Mouse (Mus musculus): ENCODE measurements at regions not wholly inside any gene's neighbourhood (a gene's known extent, or its start where the extent isn't known, plus 50 kb on each side); places are given as distances from the start of the nearest gene placed in this dataset.

- Histone ChIP-seq H3K36me3 (ENCODE audit: control insufficient read depth, insufficient read depth) (no peaks in the 10 kb centered on the region), H3K4me2 (ENCODE audit: low read depth) (no peak overlapping the region), H3ac (ENCODE audit: control insufficient read depth, insufficient read length) (no peak overlapping the region), H3K79me2 (ENCODE audit: control insufficient read depth, insufficient read depth) (no peaks in the 10 kb centered on the region), H3K4me3 (no peak overlapping the region), H3K27me3 (ENCODE audit: control insufficient read depth, insufficient read depth, insufficient read length) (no peaks in the 10 kb centered on the region)
- TF ChIP-seq USF1 (IDR thresholded peaks at IDR 0.05; ENCODE audit: low read depth): no peak
- TF ChIP-seq CEBPB (IDR thresholded peaks at IDR 0.05; ENCODE audit: insufficient read depth, poor library complexity, severe bottlenecking): no peak
- no peak for TF ChIP-seq TCF12 (IDR thresholded peaks at IDR 0.05; ENCODE audit: insufficient read depth, poor library complexity, severe bottlenecking)
- no peak for TF ChIP-seq MAX (IDR thresholded peaks at IDR 0.05; ENCODE audit: low read depth)
- no peak for TF ChIP-seq TCF3 (IDR thresholded peaks at IDR 0.05; ENCODE audit: insufficient read length, low read depth)
- TF ChIP-seq MYOD1 (IDR thresholded peaks at IDR 0.05; ENCODE audit: control insufficient read depth in 1 of 3, insufficient read length in 2 of 3, low read depth in 2 of 3): no peak
- no peak for TF ChIP-seq SRF (IDR thresholded peaks at IDR 0.05; ENCODE audit: control insufficient read depth, insufficient read length, low read depth)
- TF ChIP-seq POLR2AphosphoS2 (IDR thresholded peaks at IDR 0.05; ENCODE audit: insufficient read length, low read depth): no peak
Observed at GRCm38 (mm10) chr8:92028308-92028707, 226.4 kb upstream of the Irx3 start.

GRCm38 (mm10) chr8:92024133-92024532, 222.3 kb upstream of the Irx3 start:
- peak overlapping the region; percentile 70 for H3K4me2 ChIP-seq (ENCODE audit: low read depth)
- H3K27me3 ChIP-seq (ENCODE audit: control insufficient read depth, insufficient read depth, insufficient read length): no peaks in the 10 kb centered on the region
- H3K79me2 ChIP-seq (ENCODE audit: control insufficient read depth, insufficient read depth): no peaks in the 10 kb centered on the region
- TF ChIP-seq TCF3 (IDR thresholded peaks at IDR 0.05; ENCODE audit: insufficient read length, low read depth) (no peak), REST (IDR thresholded peaks at IDR 0.05; ENCODE audit: insufficient read depth, insufficient read length) (no peak), SRF (IDR thresholded peaks at IDR 0.05; ENCODE audit: control insufficient read depth, insufficient read length, low read depth) (no peak)
- H3K36me3 ChIP-seq (ENCODE audit: control insufficient read depth, insufficient read depth): no peaks in the 10 kb centered on the region
- no peak overlapping the region for H3ac ChIP-seq (ENCODE audit: control insufficient read depth, insufficient read length)
- no peak overlapping the region for H3K4me3 ChIP-seq

DNA sequence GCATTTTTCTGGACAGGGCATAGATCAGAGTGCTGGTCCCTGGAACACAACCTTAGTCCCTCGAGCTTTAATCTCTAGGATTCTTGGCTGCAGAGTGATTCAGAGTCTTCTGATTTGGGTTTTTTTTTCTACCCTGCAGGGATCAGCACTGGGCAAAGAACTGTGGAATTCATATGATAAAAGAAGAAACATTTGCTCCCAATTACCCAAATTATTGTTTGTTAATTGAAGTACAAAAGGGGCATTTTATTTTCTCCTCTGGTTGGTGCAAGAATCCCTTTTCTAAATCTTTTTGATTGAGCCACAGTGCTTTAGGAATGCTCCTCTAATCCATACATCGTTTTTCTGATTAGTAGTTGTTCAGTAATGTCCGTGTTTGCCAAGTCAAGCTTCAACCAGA, 219.7 kb upstream of the Irx3 start:
- no peaks in the 10 kb centered on the region for H3K79me2 ChIP-seq (ENCODE audit: control insufficient read depth, insufficient read depth)
- no peak overlapping the region for H3K4me2 ChIP-seq (ENCODE audit: low read depth)
- no peaks in the 10 kb centered on the region for H3K36me3 ChIP-seq (ENCODE audit: control insufficient read depth, insufficient read depth)
- no peaks in the 10 kb centered on the region for H3K27me3 ChIP-seq (ENCODE audit: control insufficient read depth, insufficient read depth, insufficient read length)
- H3K4me3 ChIP-seq: no peak overlapping the region
- no peak overlapping the region for H3ac ChIP-seq (ENCODE audit: control insufficient read depth, insufficient read length)
- TF ChIP-seq MYOD1 (IDR thresholded peaks at IDR 0.05; ENCODE audit: control insufficient read depth in 1 of 3, insufficient read length in 2 of 3, low read depth in 2 of 3) (no peak), POLR2A (IDR thresholded peaks at IDR 0.05; ENCODE audit: insufficient read length, low read depth) (no peak), TCF12 (IDR thresholded peaks at IDR 0.05; ENCODE audit: insufficient read depth, poor library complexity, severe bottlenecking) (no peak), USF1 (IDR thresholded peaks at IDR 0.05; ENCODE audit: low read depth) (no peak)

DNA sequence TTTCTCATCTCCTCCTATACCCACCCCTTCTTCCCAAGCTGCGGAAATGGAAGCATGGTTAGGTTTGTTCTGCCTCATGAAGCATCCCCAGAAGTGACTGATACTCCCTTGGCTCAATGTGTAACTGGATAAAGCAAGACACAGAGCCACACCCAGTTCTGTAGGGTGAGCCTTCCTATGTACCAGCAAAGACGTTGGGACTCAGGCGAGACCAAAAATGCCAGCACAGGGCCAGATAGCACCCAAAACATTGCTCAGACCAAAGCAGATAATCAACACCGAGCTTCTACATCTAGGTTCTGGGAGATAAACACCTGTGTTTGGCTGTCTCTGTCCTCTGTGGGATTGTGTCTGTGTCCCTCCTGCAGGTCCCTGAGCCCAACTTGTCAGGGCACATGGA, 212.8 kb upstream of the Irx3 start:
- no peak for TF ChIP-seq POLR2AphosphoS2 (IDR thresholded peaks at IDR 0.05; ENCODE audit: insufficient read length, low read depth)
- no peak for TF ChIP-seq POLR2A (IDR thresholded peaks at IDR 0.05; ENCODE audit: insufficient read length, low read depth)
- TF ChIP-seq E2F4 (IDR thresholded peaks at IDR 0.05; ENCODE audit: insufficient read depth): no peak
- TF ChIP-seq REST (IDR thresholded peaks at IDR 0.05; ENCODE audit: insufficient read depth, insufficient read length): no peak
- Histone ChIP-seq H3K27me3 (ENCODE audit: control insufficient read depth, insufficient read depth, insufficient read length) (no peaks in the 10 kb centered on the region), H3K4me3 (no peak overlapping the region), H3K36me3 (ENCODE audit: control insufficient read depth, insufficient read depth) (no peaks in the 10 kb centered on the region), H3K79me2 (ENCODE audit: control insufficient read depth, insufficient read depth) (no peaks in the 10 kb centered on the region), H3K4me2 (ENCODE audit: low read depth) (no peak overlapping the region), H3ac (ENCODE audit: control insufficient read depth, insufficient read length) (no peak overlapping the region)

GRCm38 (mm10) chr8:92013183-92013582, 211.3 kb upstream of the Irx3 start:
- H3ac ChIP-seq (ENCODE audit: control insufficient read depth, insufficient read length): no peak overlapping the region
- no peaks in the 10 kb centered on the region for H3K79me2 ChIP-seq (ENCODE audit: control insufficient read depth, insufficient read depth)
- no peak for TF ChIP-seq POLR2AphosphoS2 (IDR thresholded peaks at IDR 0.05; ENCODE audit: insufficient read length, low read depth)
- no peak for TF ChIP-seq MAX (IDR thresholded peaks at IDR 0.05; ENCODE audit: low read depth)
- TF ChIP-seq TCF12 (IDR thresholded peaks at IDR 0.05; ENCODE audit: insufficient read depth, poor library complexity, severe bottlenecking): no peak
- no peak for TF ChIP-seq REST (IDR thresholded peaks at IDR 0.05; ENCODE audit: insufficient read depth, insufficient read length)
- TF ChIP-seq POLR2A (IDR thresholded peaks at IDR 0.05; ENCODE audit: insufficient read length, low read depth): no peak
- no peak for TF ChIP-seq SRF (IDR thresholded peaks at IDR 0.05; ENCODE audit: control insufficient read depth, insufficient read length, low read depth)
- no peak for TF ChIP-seq TCF3 (IDR thresholded peaks at IDR 0.05; ENCODE audit: insufficient read length, low read depth)
- no peak for TF ChIP-seq E2F4 (IDR thresholded peaks at IDR 0.05; ENCODE audit: insufficient read depth)
- no peak for TF ChIP-seq CEBPB (IDR thresholded peaks at IDR 0.05; ENCODE audit: insufficient read depth, poor library complexity, severe bottlenecking)
- TF ChIP-seq MYOG (IDR thresholded peaks at IDR 0.05; ENCODE audit: control insufficient read depth in 1 of 3, insufficient read depth in 1 of 3, insufficient read length in 2 of 3, low read depth in 2 of 3): no peak
- no peak for TF ChIP-seq USF1 (IDR thresholded peaks at IDR 0.05; ENCODE audit: low read depth)
- H3K4me2 ChIP-seq (ENCODE audit: low read depth): no peak overlapping the region
- H3K27me3 ChIP-seq (ENCODE audit: control insufficient read depth, insufficient read depth, insufficient read length): no peaks in the 10 kb centered on the region
- no peaks in the 10 kb centered on the region for H3K36me3 ChIP-seq (ENCODE audit: control insufficient read depth, insufficient read depth)
- no peak overlapping the region for H3K4me3 ChIP-seq

GRCm38 (mm10) chr8:92010412-92010811, 208.5 kb upstream of the Irx3 start:
- no peaks in the 10 kb centered on the region for H3K27me3 ChIP-seq (ENCODE audit: control insufficient read depth, insufficient read depth, insufficient read length)
- H3K36me3 ChIP-seq (ENCODE audit: control insufficient read depth, insufficient read depth): no peaks in the 10 kb centered on the region
- H3ac ChIP-seq (ENCODE audit: control insufficient read depth, insufficient read length): no peak overlapping the region
- TF ChIP-seq MYOD1 (IDR thresholded peaks at IDR 0.05; ENCODE audit: control insufficient read depth in 1 of 3, insufficient read length in 2 of 3, low read depth in 2 of 3): no peak
- TF ChIP-seq SRF (IDR thresholded peaks at IDR 0.05; ENCODE audit: control insufficient read depth, insufficient read length, low read depth): no peak
- TF ChIP-seq TCF12 (IDR thresholded peaks at IDR 0.05; ENCODE audit: insufficient read depth, poor library complexity, severe bottlenecking): no peak
- no peak for TF ChIP-seq USF1 (IDR thresholded peaks at IDR 0.05; ENCODE audit: low read depth)
- TF ChIP-seq CEBPB (IDR thresholded peaks at IDR 0.05; ENCODE audit: insufficient read depth, poor library complexity, severe bottlenecking): no peak
- no peak for TF ChIP-seq REST (IDR thresholded peaks at IDR 0.05; ENCODE audit: insufficient read depth, insufficient read length)
- TF ChIP-seq MAX (IDR thresholded peaks at IDR 0.05; ENCODE audit: low read depth): no peak
- TF ChIP-seq POLR2A (IDR thresholded peaks at IDR 0.05; ENCODE audit: insufficient read length, low read depth): no peak
- no peak for TF ChIP-seq TCF3 (IDR thresholded peaks at IDR 0.05; ENCODE audit: insufficient read length, low read depth)
- no peak for TF ChIP-seq MYOG (IDR thresholded peaks at IDR 0.05; ENCODE audit: control insufficient read depth in 1 of 3, insufficient read depth in 1 of 3, insufficient read length in 2 of 3, low read depth in 2 of 3)
- no peak for TF ChIP-seq E2F4 (IDR thresholded peaks at IDR 0.05; ENCODE audit: insufficient read depth)
- no peak for TF ChIP-seq POLR2AphosphoS2 (IDR thresholded peaks at IDR 0.05; ENCODE audit: insufficient read length, low read depth)
- no peaks in the 10 kb centered on the region for H3K79me2 ChIP-seq (ENCODE audit: control insufficient read depth, insufficient read depth)
- peak overlapping the region; percentile 87 for H3K4me2 ChIP-seq (ENCODE audit: low read depth)
- H3K4me3 ChIP-seq: no peak overlapping the region
